Mouse (Mus musculus) heart, embryonic 15.5 days (tissue): ENCODE measurements at regions not wholly inside any gene's neighbourhood (a gene's known extent, or its start where the extent isn't known, plus 50 kb on each side); places are given as distances from the start of the nearest gene placed in this dataset.

Experiments
- ATAC-seq: fragments of 200-750 bp; cut with Nextera tagmentation; replicated peaks from 2 replicates; pipeline ENCODE4 v1.8.0; 2017; ENCODE audit warnings: low read depth, moderate TSS enrichment; ENCODE audit not compliant: insufficient number of reproducible peaks, insufficient read depth, low FRiP score
- H3K27ac ChIP-seq: fragments of 300-500 bp; sonication (generic); 2 replicates; pipeline ENCODE4 v1.5.1; 2015; ENCODE audit warnings: mild to moderate bottlenecking, inconsistent platforms
- H3K27me3 ChIP-seq: fragments of 300-500 bp; sonication (generic); 2 replicates; pipeline ENCODE4 v1.6.1; 2015; ENCODE audit warnings: inconsistent platforms
- H3K36me3 ChIP-seq: fragments of 300-500 bp; sonication (generic); 2 replicates; pipeline ENCODE4 v1.6.1; 2015; ENCODE audit warnings: mild to moderate bottlenecking, inconsistent platforms
- H3K4me1 ChIP-seq: fragments of 300-500 bp; sonication (generic); replicated peaks from 2 replicates; pipeline ENCODE4 v1.6.1; 2015; ENCODE audit warnings: inconsistent platforms
- H3K4me2 ChIP-seq: fragments of 300-500 bp; sonication (generic); 2 replicates; pipeline ENCODE4 v1.6.1; 2015; ENCODE audit warnings: inconsistent platforms, mild to moderate bottlenecking, moderate library complexity
- H3K4me3 ChIP-seq: fragments of 300-500 bp; sonication (generic); 2 replicates; pipeline ENCODE4 v1.5.1; 2015; ENCODE audit warnings: mild to moderate bottlenecking, inconsistent platforms
- H3K9ac ChIP-seq: fragments of 300-500 bp; sonication (generic); 2 replicates; pipeline ENCODE4 v1.6.1; 2015; ENCODE audit warnings: mild to moderate bottlenecking, inconsistent platforms
- H3K9me3 ChIP-seq: fragments of 300-500 bp; sonication (generic); replicated peaks from 2 replicates; pipeline ENCODE4 v1.6.1; 2016; ENCODE audit warnings: inconsistent platforms
- WGBS: fragments of 180-500 bp; shearing (Covaris S2); methylation state at CpG from one replicate; pipeline ENCODE4 v1.1.7; 2015; ENCODE audit warnings: mixed read lengths; 5-methylcytosine and 5-hydroxymethylcytosine counted together

DNA sequence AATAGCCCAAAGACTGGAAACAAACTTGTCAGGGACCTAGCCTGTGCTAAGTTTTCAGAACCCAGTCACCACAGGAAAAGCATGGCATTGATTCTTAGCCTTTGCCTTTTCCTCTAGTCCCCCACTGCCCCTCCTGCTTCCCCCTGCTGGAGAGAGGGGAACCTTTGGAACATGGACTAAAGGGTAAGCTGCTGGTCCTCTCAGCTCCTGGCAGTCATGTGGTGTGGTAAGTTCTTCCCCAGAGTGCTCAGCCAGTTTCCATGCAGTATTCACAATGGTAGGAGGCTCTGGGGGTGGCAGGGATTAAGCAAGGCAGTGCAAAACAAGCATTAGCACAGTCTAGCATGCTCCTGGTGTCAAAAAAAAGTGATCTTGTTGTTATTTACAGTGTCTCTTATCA lies 470.3 kb downstream of the Bnc2 start:
- H3K4me1 ChIP-seq: no peaks in the 10 kb centered on the region; the same call in 1 of the 2 replicates
- no peaks in the 10 kb centered on the region for H3K36me3 ChIP-seq
- no peak overlapping the region for H3K27ac ChIP-seq
- H3K4me2 ChIP-seq: no peak overlapping the region
- no peak overlapping the region for H3K4me3 ChIP-seq
- ATAC-seq: no peak
- no peaks in the 10 kb centered on the region for H3K9me3 ChIP-seq
- H3K27me3 ChIP-seq: no peaks in the 10 kb centered on the region
- H3K9ac ChIP-seq: no peak overlapping the region

DNA sequence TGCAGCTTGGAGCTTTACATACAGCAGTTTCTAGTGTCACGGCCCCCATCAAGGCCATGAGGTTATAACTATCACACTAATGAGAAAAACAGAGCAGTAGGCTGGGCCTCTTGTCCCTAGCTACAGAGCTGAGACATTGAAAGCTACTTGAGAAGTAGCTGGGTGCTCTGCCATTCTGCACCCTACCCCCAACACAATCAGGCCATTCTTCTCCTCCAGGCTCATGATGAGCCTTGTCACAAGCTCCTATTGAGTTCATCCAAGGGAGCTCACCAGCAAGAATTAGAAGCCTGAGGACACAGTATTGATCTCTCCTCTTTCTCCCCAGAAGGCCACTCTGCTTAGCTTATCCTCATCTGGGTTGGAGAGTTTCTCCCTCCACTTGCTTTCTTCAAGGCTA lies 466.9 kb downstream of the Bnc2 start:
- WGBS: 90% methylated on average over 1 of the region's 1 CpGs
- no peak for ATAC-seq
- H3K4me3 ChIP-seq: no peak overlapping the region
- H3K27me3 ChIP-seq: no peaks in the 10 kb centered on the region
- no peak overlapping the region for H3K27ac ChIP-seq
- no peaks in the 10 kb centered on the region for H3K36me3 ChIP-seq
- H3K9ac ChIP-seq: no peak overlapping the region
- no peak overlapping the region for H3K4me2 ChIP-seq
- no peaks in the 10 kb centered on the region; the same call in 1 of the 2 replicates for H3K4me1 ChIP-seq
- no peaks in the 10 kb centered on the region for H3K9me3 ChIP-seq

DNA sequence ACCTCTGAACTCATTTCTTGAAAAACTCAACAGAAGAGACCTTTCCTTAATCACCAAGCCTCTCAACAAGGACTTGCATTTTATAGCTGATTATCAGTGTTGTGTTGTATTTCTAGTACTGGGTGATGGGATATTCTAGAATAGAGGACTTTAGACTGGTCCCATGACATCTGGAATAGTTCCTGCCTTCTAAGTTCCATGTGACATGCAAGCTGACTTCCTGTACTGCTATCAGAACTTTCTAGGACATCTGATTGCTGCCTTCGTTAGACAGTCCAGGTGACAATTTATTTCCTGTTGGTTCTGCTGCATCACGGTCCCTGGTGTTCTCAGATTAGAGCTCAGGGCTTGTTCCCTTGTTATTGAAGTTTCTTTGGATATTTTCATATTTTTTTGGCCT lies 465.5 kb downstream of the Bnc2 start:
- no peak overlapping the region for H3K27ac ChIP-seq
- no peaks in the 10 kb centered on the region; the same call in 1 of the 2 replicates for H3K4me1 ChIP-seq
- H3K9ac ChIP-seq: no peak overlapping the region
- H3K36me3 ChIP-seq: no peaks in the 10 kb centered on the region
- no peaks in the 10 kb centered on the region for H3K9me3 ChIP-seq
- H3K4me2 ChIP-seq: no peak overlapping the region
- H3K4me3 ChIP-seq: no peak overlapping the region
- no peak for ATAC-seq
- no peaks in the 10 kb centered on the region for H3K27me3 ChIP-seq
- WGBS: 65% methylated on average over 2 of the region's 2 CpGs

DNA sequence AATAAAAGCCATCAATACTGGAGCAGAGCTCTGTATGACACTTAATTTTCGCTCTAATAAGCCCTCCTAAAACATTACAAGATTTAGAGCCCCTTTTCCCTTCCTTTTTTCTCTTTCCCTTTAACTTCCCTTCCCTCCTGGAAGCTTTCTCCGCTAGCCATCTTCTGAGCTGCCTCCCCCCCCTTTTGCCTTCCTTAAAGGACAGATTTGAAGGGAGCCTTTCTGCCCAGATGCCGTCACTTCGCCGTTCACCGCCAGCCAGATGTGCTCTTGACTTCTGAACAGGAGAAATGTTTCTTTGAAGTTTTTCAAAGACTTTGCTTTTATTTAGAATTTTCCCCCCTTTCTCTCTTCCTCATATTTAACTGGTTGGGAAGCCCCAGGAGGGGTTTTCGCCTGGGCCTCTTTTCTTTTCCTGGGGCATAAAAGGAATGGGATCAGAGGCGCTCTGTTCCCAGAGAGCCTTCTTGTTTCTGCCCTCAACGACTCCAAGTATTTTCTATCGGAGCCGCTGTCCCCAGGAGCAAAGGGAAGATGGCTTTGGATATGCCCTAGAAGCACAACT lies 463.7 kb downstream of the Bnc2 start:
- no peaks in the 10 kb centered on the region for H3K27me3 ChIP-seq
- no peaks in the 10 kb centered on the region; the same call in 1 of the 2 replicates for H3K4me1 ChIP-seq
- 79% methylated on average over 11 of the region's 11 CpGs for WGBS
- H3K9me3 ChIP-seq: no peaks in the 10 kb centered on the region
- no peak overlapping the region for H3K9ac ChIP-seq
- no peak overlapping the region for H3K4me2 ChIP-seq
- H3K36me3 ChIP-seq: no peaks in the 10 kb centered on the region
- H3K4me3 ChIP-seq: no peak overlapping the region
- ATAC-seq: no peak
- H3K27ac ChIP-seq: no peak overlapping the region

DNA sequence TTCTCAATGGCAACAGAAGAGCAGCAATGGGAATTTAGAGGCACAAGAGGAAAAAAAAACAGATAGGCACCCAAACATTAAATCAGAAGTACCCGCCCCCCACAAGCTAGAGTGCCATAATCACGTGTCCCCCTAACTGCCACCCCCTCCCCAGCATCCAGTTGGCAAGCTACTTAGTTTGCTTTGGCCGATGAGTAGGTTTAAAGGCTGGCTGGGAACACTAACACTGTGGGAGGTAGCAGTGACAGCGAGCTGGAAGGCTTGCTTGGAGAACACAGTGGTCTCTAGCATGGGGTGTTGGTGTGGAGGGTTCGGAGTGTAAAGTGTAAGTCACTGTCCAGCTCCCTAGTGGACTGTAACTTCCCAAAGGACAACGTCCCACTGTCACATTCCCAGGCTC lies 463.1 kb downstream of the Bnc2 start:
- Histone ChIP-seq H3K4me3 (no peak overlapping the region), H3K36me3 (no peaks in the 10 kb centered on the region), H3K9ac (no peak overlapping the region), H3K27me3 (no peaks in the 10 kb centered on the region), H3K4me2 (no peak overlapping the region), H3K27ac (no peak overlapping the region), H3K4me1 (no peaks in the 10 kb centered on the region; the same call in 1 of the 2 replicates), H3K9me3 (no peaks in the 10 kb centered on the region)
- ATAC-seq: no peak
- 65% methylated on average over 6 of the region's 6 CpGs for WGBS

DNA sequence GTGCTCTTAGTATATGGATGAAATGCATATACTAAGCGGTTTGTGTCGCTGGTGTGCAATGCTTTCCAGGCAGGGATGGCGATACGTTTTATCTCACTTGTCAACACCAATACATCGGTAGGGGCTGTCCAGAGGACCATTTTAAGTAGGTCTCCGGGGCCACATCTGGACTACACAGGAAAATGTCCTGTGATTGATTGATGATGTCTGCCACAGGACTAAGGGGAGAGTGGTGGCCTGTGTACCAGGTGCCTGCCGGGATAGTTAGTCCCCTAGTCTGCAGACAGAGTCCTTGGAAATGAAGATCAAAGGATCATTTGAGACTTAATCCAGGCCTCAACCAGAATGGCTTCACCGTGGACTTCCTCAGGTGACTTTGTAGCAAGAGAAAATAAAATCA lies 460.6 kb downstream of the Bnc2 start:
- Histone ChIP-seq H3K4me2 (no peak overlapping the region), H3K9me3 (no peaks in the 10 kb centered on the region), H3K4me3 (no peak overlapping the region), H3K27me3 (no peaks in the 10 kb centered on the region), H3K9ac (no peak overlapping the region), H3K4me1 (no peaks in the 10 kb centered on the region), H3K36me3 (no peaks in the 10 kb centered on the region), H3K27ac (no peak overlapping the region)
- 46% methylated on average over 8 of the region's 8 CpGs for WGBS
- ATAC-seq: no peak

DNA sequence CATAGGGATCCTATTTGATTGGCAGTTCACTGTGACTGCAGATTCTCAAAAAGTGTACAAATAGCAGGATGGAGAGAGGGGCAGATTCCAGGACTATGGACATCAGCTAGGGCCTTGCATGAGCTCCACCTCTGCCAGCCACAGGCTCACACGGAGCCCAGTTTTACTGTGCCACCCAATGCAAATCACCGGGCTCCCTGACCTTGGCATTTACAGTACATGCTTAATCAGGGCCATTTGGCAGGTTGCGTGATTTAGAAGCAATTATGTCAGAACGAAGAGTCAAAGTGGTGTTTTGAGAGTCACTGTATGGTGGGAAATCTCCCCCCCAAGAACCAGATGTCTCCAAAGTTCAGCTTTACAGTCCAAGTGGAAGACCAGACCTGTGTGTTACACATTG lies 456.1 kb downstream of the Bnc2 start:
- H3K9me3 ChIP-seq: no peaks in the 10 kb centered on the region
- H3K27ac ChIP-seq: no peak overlapping the region
- ATAC-seq: no peak
- H3K36me3 ChIP-seq: no peaks in the 10 kb centered on the region
- no peaks in the 10 kb centered on the region for H3K27me3 ChIP-seq
- H3K9ac ChIP-seq: no peak overlapping the region
- no peaks in the 10 kb centered on the region for H3K4me1 ChIP-seq
- 87% methylated on average over 4 of the region's 4 CpGs for WGBS
- H3K4me2 ChIP-seq: no peak overlapping the region
- H3K4me3 ChIP-seq: no peak overlapping the region

DNA sequence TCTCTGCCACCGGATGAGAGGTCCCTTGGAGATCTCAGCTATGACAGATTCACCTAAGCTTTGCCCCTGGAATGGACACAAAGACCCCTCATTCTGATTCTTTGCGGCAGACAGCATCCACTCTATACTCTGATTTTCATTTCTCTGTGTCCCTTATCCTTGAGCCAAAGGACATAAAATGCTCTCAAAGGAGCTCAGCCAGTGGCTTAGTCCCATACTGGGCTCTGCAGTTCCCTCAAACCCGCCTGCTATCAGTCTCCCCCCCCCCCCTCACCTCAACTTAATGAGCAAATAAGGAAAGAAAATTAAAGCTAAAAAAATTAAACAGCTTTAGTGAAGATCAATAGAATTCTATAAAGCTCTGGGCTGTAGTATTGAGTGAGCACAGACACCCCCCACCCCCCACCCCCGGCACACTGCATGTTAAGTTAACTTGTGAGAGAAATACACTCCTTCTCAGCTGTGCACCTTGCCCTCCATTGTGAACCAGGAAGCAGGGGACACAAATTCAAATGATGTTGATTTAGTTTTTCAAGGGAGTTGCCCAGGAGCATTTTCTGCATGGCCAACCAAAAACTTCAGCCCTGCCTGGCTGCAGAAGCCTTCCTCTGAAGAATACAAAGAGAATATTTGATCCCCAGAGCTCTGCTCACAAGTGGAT lies 452.9 kb downstream of the Bnc2 start:
- H3K9me3 ChIP-seq: no peaks in the 10 kb centered on the region
- ATAC-seq: no peak
- H3K36me3 ChIP-seq: no peaks in the 10 kb centered on the region
- 80% methylated on average over 4 of the region's 4 CpGs for WGBS
- no peak overlapping the region for H3K4me3 ChIP-seq
- no peaks in the 10 kb centered on the region for H3K4me1 ChIP-seq
- no peak overlapping the region for H3K9ac ChIP-seq
- H3K27ac ChIP-seq: no peak overlapping the region
- no peaks in the 10 kb centered on the region for H3K27me3 ChIP-seq
- no peak overlapping the region for H3K4me2 ChIP-seq

DNA sequence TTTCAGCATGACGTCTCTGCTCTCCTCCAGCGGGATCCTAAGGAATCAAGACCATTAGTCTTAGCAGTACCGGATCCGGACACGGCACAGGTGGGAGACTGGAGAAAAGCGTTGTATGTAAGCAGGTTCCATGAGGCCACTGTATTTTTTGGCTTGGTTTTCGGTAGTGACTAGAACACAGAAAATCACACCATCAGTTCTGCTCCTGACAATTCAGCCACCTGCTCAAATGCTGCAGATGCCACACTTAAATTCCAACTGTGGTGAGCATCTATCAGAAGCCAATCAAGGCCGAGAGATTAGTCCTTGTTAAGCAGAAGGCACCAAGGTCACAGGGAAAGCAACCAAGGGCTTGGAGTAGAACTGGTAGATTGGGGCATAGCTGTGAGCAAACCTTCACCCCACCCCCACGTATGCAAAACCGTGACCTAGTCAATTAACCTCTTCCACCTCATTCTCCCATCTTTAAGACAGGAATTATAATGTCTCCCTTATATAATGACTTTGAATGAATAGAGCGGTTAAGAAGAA lies 452.2 kb downstream of the Bnc2 start:
- Histone ChIP-seq H3K9me3 (no peaks in the 10 kb centered on the region), H3K4me2 (no peak overlapping the region), H3K9ac (no peak overlapping the region), H3K4me3 (no peak overlapping the region), H3K27ac (no peak overlapping the region), H3K36me3 (no peaks in the 10 kb centered on the region), H3K27me3 (no peaks in the 10 kb centered on the region), H3K4me1 (no peaks in the 10 kb centered on the region)
- no peak for ATAC-seq
- 85% methylated on average over 11 of the region's 11 CpGs for whole genome bisulfite sequencing

DNA sequence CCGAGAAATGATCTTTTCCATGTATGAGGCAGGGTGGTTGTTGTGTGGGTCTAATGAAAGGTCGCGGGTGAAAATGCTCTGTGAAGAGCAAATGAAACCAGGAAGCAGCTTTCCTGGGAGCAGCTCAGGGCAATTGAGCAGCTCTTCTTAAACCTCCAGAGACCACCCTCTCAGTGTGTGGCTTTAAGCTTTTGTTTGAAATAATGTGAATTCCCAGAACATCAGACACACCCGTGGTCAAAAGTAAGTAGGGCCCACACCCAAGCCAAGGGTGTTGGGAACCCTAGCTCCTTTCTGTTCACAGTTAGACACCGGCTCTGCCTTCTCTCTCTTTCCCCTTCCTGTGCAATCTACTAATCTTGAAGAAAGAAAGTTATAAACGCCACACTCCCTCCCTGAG lies 450.5 kb downstream of the Bnc2 start:
- H3K9me3 ChIP-seq: no peaks in the 10 kb centered on the region
- H3K27ac ChIP-seq: no peak overlapping the region
- WGBS: 75% methylated on average over 6 of the region's 6 CpGs
- no peaks in the 10 kb centered on the region for H3K36me3 ChIP-seq
- H3K9ac ChIP-seq: no peak overlapping the region
- no peaks in the 10 kb centered on the region for H3K4me1 ChIP-seq
- no peak overlapping the region for H3K4me3 ChIP-seq
- no peaks in the 10 kb centered on the region for H3K27me3 ChIP-seq
- no peak for ATAC-seq
- no peak overlapping the region for H3K4me2 ChIP-seq
